Mouse (Mus musculus) ovary, postnatal 36 days (tissue): ENCODE data around the gene Klhl35.
A peak's percentile ranks its signal among the peaks of the same experiment; 100 is the strongest.

Source experiments
- DNase-seq: peaks from one replicate; pipeline ENCODE4 v3.0.0; 2022; ENCODE audit warnings: low spot score, mixed read lengths

Gene Klhl35

DNA sequence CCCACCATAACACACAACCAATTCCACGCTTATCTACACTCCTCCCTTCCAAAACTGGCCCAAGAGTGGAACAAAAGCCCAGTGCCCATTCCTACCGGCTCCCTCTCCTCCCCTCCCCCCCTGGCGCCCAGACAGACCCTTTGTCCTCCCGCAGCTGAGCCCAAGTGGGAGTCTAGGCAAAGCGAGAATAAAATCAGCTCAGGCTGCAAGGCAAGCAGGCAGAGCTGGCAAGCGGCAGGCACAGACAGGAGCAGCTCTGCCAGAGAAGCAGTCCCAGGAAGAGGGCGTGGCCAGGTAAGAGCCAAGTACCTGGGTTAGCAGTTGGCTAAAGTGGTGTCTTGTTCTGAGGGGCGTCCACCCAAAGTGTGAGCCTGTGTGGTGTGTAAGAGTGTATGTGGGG, at the start of gene Klhl35:
TSS of gene Klhl35 (plus strand) at position 194 of the 400 bp plus-strand sequence.
- no peak for DNase-seq

DNA sequence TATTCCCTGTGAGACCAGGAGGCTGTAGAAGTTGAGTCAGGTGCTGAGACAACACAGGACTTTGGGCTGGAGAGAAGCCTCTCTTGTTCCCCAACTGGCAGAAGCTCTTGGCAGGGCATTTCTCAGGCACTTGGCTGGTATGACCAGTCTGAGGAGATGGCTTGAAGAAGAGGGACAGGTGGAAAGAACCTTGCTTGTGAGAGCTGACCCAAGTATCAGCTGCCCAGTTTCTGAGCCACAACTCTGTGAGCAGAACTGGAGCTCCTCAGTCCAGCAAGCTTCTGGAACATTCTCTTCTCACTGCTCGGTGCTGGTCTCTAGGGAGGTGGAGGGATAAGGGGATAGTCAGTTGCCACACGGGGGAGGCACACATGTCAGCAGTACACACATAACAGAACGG, 46.5 kb upstream of the Klhl35 start:
- DNase-seq, result no peak

DNA sequence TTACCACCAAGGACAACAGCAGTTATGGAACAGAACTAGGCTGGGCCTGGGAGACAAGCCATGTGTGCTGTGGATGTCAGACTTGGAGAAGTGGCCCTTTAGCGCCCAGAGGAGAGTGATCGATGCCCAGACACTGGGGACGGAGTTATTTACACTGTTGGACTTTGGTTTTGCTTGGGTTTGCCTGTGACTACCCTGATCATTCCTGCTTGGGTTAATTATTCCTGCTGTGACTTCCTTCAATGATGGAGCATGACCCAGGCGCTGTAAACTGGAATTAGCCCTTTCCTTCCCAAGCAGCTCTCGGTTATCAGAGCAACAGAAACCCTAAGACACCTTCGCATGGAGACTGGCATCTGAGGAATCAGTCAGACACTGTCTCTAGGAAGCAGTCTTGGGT, 44.8 kb upstream of the Klhl35 start:
- DNase-seq, result no peak

DNA sequence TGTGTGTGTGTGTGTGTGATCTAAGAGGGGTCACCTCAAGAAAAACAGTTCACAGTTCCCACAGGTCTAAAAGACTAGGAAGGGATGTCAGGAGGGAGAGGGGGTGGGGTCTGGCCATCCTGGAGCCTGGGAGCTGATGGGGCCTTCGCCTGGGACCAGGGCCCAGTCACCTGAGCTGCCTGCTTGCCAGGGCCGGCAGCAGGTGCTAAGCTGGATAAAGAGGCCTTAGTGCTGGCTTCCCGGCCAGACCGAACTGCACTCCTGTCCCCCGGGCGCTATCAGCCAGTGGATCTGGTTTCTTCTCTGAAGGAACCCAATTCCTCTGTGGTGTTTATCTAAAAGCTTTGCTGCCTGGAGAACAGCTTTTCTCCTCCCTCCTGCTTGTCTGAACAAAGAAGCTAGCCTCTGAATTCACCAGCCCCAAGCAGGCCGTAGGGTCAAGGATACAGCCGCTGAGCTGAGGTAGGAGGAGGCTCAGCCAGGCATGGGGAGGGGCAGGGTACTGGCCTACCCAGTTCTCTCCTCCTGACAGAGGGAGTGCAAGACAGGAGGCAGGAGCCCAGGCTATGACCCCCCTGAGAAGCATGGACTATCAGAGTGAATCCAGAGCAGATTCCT, 41.2 kb upstream of the Klhl35 start:
- DNase-seq, result peak; percentile 41

DNA sequence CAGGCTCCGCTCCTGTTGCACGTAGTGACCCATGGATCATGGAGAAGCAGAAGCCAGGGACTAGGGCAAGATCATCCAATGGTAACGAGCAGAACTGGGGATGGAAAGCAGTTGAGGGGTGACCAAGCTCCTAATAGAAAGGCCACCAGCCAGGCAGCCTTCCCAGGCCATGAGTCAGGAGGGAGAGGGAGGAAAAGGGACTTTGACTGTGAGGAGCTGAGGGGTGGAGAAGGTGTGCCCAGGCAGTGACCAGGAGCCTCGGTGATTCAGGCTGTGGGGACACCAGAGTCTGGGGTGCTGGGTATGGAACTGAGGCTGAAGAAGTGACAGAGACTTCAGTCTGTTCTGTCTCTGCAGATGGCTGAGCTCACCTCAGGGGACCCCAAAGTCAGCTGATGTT, 40.1 kb upstream of the Klhl35 start:
- DNase-seq, result no peak

DNA sequence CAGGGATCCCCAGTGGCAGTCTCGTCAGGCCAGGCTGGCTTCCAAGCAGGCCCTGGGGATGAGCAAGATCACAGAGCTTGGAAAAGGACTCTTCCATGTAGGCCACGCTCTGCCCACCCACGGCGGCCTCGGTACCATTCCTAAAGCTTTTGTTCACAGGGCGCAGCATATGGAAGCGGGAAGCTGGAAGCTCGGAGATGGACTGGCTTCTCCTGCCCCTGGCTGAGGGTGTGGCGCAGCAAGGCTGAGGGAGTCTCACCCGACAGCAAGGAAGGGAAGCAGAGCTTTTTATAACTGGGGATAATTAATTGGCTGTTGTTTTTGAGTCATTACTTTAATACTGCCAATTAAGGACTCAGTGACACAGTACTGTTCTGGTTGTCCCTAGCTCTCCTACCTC, 38.8 kb upstream of the Klhl35 start:
- no peak for DNase-seq

DNA sequence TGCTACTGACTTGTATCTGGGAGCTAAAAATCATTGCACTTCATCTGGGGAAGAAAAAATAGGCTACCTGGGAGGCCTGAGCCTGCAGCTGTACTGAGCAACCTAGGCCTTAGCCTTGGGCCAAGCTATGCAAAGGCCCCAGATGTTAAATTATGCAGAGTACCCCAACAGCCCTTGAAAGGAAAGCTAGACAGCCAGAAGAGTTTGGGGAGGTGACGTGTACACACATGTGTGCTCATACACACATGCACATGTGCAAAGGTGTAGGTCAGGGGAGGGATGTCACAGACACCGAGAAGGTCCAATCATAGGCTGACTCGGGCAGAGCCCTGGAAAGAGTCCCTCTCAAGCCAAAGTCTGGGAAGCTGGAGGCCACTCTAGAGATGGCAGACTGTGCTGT, 37.8 kb upstream of the Klhl35 start:
- no peak for DNase-seq

DNA sequence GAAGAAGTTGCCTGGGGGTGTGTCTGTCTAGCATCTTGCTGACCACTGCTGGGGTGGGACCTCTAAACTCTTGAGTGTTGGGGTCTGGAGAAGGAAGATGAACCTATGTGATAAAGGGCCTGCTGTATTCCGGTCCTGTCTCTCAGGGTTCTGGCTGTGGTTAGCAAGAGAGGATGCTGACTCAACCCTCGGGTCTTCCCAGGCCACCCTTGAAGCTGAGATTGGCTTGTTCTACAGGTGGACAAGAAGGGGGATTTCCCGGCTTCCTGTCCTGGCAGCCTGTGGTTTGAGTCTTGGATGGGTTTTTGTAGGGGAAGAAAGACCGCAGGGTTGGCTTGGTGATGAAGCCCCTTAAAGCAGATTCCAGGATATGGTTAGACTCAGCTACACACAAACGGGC, 37.0 kb upstream of the Klhl35 start:
- DNase-seq, result no peak

DNA sequence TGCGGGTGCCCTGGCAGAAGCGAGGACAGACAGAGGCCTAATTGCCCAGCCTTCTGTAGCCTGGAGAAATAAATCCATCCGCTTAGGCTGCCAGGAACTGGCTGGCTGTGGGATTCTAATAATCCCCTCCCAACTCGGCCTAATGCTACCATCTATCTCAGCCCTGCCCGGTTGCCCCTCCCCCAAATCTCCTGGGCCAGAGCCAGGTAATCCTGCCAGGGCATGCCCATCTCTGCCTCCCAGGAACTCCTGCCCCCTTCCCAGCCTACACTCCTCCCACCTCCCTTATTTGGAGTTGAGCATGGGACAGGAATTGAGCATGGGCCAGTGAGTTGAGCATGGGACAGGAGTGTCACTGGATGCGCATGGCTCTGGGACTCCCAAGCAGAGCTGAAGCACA, 36.0 kb upstream of the Klhl35 start:
- DNase-seq, result peak; percentile 40

DNA sequence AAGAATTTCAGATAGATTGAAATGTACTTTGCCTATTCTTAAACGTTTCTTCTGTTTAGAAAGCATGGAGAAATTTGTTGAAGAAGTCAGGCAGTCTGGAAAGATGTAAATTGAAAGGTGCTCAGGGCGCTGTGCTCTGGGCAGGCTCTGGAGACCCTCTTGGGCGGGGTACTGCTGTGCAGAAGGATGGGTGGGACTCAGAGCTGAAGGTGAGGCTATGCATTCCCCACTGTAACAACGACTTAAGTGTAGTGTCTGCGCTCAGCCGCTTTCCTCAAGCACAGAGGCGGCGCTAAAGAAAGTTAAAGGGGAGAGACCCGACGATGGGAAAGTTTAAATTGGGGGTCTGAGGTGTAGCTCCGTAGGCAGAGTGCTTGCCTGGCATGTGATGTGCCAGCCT, 35.6 kb upstream of the Klhl35 start:
- no peak for DNase-seq

DNA sequence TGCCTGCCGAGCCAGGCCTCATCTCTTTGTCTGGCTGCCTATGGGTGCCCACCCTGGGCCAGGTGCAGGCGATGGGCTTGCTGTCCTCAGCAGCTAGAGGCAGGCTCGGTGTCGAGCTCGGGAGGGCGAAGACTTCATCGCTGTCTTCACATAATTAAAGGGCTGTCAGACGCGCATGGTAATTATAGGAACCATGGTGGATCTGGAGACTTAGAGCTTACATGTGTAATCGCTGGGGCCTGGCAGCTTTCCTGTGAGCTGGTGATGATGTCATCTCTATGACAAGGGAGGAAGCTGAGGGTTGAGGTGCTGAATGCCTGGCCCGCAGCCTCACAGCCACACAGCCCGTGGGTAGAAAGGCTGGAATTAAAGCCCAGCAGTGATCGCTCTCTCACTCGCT, 33.6 kb upstream of the Klhl35 start:
- DNase-seq, result no peak

DNA sequence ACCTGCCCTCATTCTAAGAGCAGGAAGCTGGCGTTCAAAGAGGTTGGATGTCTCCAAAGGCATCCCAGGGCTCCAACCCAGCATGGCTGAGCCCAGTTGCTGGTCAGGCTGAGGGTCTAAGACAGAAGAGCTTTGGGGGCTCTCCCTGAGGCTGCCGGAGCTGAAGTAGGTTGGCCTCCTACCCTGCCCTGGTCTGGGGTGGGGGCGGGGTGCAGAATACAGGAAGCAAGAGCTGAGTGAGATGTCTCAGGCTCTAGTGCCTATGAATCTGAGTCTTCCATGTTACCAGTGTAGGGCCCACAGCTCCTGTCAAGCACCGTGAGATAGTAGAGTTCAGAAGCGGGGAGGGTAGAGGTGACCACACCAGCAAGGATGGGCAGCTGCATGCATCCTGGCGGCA, 32.9 kb upstream of the Klhl35 start:
- DNase-seq, result no peak

DNA sequence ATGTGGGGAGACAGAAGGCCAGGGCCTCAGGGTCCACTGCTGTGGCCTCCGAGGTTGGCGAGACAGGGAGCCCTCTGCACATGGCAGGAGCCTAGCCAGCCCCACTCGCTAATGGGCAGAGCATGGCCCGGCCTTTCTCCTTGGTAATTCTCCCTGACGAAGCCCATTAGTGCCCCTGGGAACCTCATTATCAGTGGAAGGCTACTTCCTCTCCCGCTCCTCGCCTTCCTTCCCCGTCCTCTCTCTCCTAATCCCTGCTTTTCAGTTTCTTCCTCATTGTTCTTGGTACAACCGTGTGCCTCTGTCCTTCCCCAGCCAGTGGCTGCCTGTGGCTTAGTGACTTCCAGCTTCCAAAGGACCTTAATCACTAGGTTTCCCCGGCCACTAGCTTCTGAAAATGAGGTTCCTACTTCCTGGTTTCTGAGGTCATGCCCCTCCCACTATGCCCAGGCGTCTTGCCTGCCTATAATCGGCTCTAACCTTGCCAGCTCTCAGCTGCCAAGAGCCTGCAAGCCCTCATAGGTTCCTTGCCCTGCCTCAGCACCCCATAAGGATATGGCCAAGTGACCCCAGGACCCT, 31.0 kb upstream of the Klhl35 start:
- DNase-seq, result no peak

DNA sequence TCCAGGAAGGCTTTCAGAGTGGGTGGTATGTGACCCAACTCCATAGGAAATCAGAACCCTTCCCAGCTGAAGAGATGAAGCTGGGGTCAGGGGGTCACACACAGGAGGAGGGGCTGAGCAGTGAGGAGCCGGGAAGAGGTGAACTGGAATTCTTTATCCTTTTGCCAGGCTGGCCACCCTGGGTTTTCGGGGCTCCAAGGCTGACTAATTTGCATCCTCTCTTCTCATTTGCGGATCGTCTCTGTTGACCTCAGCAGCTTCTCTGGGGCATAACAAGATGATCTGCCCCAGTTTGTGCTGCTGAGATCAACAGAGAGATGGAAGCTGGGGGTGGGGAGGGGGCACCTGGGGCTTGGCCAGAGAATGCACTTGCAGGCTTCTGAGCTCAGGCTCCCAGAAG, 29.3 kb upstream of the Klhl35 start:
- no peak for DNase-seq

DNA sequence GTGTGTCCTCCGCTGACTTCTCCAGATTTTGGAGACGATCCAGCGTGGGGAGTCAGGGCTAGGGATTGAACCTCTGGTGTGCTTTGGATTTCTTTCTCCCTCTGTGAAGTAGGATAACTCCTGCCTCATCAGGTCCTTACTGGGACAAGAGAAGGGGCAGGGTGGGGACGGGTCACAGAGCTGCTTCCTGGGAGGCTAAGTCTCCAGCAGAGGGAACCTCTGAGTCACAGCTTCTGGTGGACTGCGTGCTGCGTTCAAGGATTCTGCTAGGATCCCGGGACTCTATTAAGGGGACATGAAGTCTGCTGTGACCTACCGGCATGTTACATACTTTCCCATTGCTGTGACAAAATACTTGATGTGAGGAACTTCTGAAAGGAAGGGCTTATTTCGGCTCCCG, 26.9 kb upstream of the Klhl35 start:
- no peak for DNase-seq

DNA sequence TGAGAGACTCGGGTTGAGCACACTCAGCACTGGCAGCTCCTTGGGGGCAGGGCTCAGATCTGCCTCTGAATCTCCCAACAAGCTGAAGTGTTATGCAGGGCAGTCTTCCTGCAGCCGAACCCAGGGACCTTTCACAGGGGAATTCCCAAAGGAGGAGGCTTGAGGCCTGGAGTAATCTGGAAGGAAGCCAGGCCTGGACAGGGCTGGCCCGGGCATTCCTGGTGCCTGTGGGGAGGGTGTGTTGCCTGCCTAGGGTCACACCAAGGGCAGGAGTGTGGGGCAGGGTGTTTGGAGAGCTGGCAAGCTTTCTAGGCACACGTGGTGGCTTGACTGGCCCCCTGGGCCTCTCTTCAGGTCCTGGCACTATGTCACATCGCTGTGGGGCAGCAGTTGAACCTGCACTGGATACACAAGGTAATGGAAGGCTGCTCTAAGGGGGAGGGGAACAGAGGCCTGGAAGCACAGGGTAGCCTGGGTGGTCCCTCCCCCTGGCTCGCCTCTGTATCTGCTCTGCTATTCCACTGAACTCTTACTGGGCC, 24.2 kb upstream of the Klhl35 start:
- DNase-seq, result peak; percentile 56

DNA sequence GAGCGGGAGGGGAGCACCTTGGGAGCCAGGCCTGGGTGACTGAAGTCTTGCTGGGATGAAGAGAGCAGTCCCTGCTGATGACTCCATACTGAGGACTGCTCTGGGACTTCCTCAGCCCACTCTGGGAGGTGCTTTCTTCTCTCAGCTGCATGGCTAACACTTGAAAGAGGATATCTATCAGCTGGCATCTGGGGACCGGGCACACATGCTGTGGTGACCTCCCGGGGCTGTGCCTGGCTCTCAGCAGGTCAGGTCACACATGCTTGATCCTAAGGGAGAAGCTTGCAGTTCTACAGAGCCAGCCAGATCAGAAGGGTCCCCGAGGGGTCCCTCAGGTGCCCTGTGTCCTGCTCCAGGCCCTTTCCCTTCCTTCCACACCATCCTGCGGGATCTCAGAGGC, 22.6 kb upstream of the Klhl35 start:
- DNase-seq, result no peak

DNA sequence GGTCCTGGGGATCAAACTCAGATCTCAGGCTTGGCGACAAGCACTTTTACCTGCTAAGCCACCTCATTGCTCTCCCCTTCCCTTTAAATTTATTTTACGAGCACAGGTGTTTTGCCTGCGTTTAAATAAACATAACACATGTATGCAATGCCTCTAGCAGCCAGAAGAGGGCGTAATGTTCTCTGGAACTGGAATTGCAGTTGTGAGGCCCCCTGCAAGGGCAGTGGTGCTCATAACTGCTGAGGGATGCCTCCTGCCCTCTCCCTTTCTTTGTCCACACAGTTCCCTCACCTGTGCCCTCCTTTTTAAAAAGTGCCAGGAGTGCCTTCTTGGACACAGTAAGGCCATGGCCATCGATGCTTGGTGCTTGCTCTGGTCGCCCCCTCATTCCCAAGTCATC, 21.8 kb upstream of the Klhl35 start:
- no peak for DNase-seq

DNA sequence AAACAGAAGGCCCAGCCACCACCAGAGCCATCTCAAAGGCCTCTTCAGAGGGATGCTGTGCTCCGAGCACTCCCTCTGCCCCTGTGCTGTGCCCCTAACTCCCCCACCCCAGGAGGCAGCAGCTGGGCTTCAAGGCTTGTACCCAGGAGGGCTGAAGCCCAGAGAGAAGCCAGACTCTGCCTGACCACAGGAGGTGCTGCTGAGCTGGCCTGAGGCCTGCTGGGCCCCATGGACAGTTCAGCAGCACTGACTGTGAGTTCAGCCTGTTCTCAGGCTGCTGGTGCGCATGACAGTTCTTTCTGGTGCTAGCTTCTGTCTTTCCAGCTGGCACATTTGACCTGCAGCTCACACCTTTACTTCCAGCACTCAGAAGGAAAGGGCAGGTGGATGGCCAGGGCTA, 20.0 kb upstream of the Klhl35 start:
- no peak for DNase-seq

DNA sequence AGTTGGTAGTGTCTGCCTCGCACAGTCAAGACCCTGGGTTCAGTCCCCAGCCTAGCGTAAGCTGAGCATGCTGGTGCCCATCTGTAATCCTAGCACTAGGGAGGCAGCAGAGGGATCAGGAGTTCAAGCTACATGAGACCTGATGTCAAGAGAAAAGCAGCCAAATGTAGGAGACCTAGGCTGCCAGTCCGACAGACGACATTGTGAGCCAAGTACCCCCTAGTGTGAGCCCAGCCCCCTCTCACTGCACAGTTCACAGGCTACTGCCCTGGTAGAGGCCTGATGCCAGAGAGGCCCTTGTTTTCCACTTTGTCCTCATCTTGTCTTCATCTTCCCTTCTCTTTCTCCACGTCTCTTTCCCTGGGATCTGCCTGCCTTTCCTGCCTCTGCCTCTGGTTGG, 18.5 kb upstream of the Klhl35 start:
- DNase-seq, result no peak

DNA sequence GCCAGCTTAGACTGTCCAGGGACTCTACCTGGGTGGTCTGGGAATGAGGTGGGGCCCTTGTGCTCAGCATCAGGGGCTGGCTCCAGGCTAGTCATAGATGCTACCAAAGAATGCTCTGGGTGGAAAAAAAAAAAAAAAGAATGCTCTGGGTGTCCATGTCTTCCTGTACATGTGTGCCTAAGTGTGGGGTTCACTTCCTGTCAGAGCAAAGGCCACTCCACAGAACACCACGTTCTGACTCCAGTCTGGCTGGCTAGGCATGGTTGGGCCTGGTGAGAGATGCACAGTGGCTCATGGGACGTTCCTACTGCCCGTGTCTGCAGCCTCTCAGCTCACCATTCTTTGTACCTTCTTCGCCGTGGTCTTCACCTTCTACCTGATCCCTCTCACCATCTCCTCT, 17.2 kb upstream of the Klhl35 start:
- DNase-seq, result no peak

DNA sequence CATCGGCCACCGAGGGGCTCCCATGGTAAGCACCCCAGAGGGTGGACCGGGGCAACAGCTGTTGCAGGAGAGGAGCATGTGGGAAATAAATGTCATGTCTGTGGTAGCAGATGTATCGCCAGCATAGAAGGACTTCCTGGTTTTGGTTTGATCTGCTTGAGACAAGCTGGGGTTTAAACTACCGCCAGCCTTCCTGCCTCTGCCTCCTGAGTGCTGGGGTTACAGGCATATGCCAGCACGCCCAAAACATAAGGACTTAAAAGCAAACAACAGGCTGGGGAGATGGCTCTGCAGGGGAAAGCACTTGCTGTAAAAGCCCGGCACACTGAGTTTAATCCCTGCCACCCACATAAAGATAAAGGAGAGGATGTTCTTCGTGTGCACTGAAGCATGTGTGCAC, 16.7 kb upstream of the Klhl35 start:
- no peak for DNase-seq

DNA sequence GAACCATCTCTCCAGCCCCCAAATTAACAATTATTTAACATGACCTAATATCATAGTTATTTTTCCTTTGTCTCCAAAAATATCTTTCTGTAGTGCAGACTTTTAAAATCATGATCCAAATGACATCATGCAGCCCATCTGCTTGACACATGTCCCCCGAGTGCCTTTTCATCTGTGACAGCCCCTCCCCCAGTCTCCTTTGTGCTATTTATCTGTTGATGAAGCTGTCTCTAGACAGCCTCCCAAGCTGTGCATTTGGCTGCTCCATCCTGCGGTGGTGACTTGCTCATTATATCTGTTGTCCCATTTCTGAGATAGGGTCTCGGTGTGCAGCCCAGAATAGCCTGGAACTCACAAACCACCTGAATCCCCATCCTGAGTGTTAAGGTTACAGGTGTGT, 16.1 kb upstream of the Klhl35 start:
- no peak for DNase-seq

DNA sequence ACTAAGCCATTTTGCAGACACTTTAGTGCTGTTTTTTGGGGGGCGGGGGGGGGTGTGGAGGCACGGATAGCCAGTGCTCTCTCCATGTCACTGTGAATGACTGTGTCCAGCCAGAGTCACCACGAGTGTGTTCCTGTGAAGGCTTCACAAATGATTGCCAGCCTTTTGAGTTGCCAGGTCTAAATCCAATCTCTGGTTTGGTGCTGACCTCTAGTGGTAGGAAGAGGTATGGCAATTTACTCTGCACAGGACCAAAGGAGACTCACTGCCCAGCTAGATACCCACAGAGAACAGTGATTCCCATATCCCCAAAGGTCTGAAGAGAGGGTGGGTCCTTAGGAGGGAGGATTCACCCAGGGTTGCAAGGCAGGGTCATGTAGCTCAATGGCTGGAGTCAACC, 15.1 kb upstream of the Klhl35 start:
- DNase-seq, result no peak
